Mouse (Mus musculus) neural tube, embryonic 12.5 days (tissue): ENCODE data around the gene Mical2. TPM values are rescaled to one million over a fixed set of nuclear protein-coding genes. Genes with fewer than 3 reads are reported as not detected.

Experiments used
- polyA plus RNA-seq: library from polyadenylated mRNA; unstranded; fragments of >200 nt; fragmentation: Nextera tagmentation; extraction: Ambion mirVana; gene quantifications from 2 replicates; pipeline ENCODE4 v1.2.1, GENCODE M21; 2016

Gene Mical2
- polyA plus RNA-seq, 1 experiment from 2014 or later = 2.0 TPM

Other genes starting within 250 kb of the Mical2 start
- 95.1 and 103 TPM in 2 replicates for gene Usp47, start 202.4 kb upstream of the Mical2 start, polyA plus RNA-seq
- 17.2 and 17.4 TPM in 2 replicates for gene Dkk3, start 66.8 kb upstream of the Mical2 start, polyA plus RNA-seq
- 42.3 and 50.7 TPM in 2 replicates for gene Parva, start 201.6 kb downstream of the Mical2 start, polyA plus RNA-seq